Mouse (Mus musculus): ENCODE data around the gene Ros1. TPM values are rescaled to one million over a fixed set of nuclear protein-coding genes. Genes with fewer than 3 reads are reported as not detected.

Gene Ros1
- total and polyA plus RNA-seq, 2 experiments from 2014 or later: not detected

DNA sequence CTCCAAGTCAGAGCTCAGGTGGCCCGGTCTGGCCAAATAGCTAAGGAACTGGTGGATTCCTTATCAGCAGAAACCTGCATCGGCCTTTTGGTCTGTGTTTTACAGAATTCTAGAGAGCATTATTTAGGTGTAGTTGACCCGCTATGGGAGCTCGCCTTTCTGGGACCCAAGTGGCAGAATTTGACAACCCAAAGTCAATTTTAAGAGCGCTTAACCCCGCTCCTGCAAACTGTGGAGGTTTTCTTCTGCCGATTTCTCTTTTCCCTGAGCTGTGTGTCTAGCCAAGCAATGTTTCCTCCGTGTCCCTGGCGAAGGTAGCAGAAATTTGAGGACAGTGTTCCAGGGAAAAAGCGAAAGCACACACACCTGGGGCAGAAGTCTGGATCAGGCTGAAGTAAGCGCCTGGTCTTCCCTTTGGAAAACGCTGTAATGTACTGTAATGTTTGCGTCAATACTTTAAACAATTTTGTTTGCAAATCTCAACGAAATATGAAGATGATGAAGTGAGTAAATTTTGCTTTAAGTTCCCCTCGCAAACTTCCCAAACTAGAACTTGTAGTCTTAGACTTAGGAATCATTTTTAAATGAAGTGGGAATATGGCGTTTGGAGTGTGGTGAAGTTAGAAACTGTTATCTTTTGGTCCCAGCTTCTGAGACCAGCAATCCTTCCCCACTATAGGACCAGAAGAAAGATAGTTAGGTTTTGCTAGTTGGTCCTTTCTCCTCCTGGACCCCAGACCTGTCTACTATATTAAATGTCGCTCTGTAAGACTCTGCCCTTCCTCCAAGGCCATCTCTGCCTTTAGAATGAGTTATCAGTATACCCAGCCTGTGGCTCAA, 171.6 kb downstream of the Ros1 start:
- no peak for TF ChIP-seq CTCF (IDR thresholded peaks at IDR 0.05)
- Histone ChIP-seq H3K4me2 (ENCODE audit: low read depth, low read length, poor library complexity, severe bottlenecking) (no peak overlapping the region), H3K9me3 (ENCODE audit: low read length) (no peaks in the 10 kb centered on the region), H3K4me3 (ENCODE audit: low read depth, low read length) (peak overlapping the region; percentile 45; the same call in 1 of the 2 replicates), H3K27ac (ENCODE audit: low read depth, low read length) (no peak overlapping the region), H3K27me3 (ENCODE audit: insufficient read depth, low read length) (peaks cover 77% of the 10 kb centered on the region), H3K36me3 (ENCODE audit: insufficient read depth, low read length) (no peaks in the 10 kb centered on the region), H3K9ac (replicated peaks; ENCODE audit: low read length, poor library complexity, severe bottlenecking) (no peak overlapping the region), H3K4me1 (ENCODE audit: insufficient read depth, low read length) (peaks cover 9% of the 10 kb centered on the region)
- WGBS: 2% methylated on average over 17 of the region's 17 CpGs
- no peak for ATAC-seq (ENCODE audit: low FRiP score)
- DNase-seq (ENCODE audit: low spot score): no peak

- peak; percentile 61 for ATAC-seq (ENCODE audit: low FRiP score)
- no peak for TF ChIP-seq CTCF (IDR thresholded peaks at IDR 0.05)
- Histone ChIP-seq H3K9me3 (ENCODE audit: low read length) (no peaks in the 10 kb centered on the region), H3K4me2 (ENCODE audit: low read depth, low read length, poor library complexity, severe bottlenecking) (peak within 1 kb of the TSS; percentile 95), H3K36me3 (ENCODE audit: insufficient read depth, low read length) (no peaks in the 10 kb centered on the region), H3K27me3 (ENCODE audit: insufficient read depth, low read length) (peaks cover 71% of the 10 kb centered on the region), H3K4me1 (ENCODE audit: insufficient read depth, low read length) (peaks cover 8% of the 10 kb centered on the region), H3K4me3 (ENCODE audit: low read depth, low read length) (peak within 1 kb of the TSS; percentile 45), H3K27ac (ENCODE audit: low read depth, low read length) (no peak within 1 kb of the TSS), H3K9ac (replicated peaks; ENCODE audit: low read length, poor library complexity, severe bottlenecking) (no peak within 1 kb of the TSS)
- under 1% methylated on average over 58 of the region's 60 CpGs for WGBS
- DNase-seq (ENCODE audit: low spot score): peak; percentile 50
These were observed 172.4 kb downstream of the Ros1 start, which contains the start of gene Vgll2 for GRCm38 (mm10) chr10:52022413-52023212. Vgll2 (plus strand) TSS chr10:52022502.

DNA sequence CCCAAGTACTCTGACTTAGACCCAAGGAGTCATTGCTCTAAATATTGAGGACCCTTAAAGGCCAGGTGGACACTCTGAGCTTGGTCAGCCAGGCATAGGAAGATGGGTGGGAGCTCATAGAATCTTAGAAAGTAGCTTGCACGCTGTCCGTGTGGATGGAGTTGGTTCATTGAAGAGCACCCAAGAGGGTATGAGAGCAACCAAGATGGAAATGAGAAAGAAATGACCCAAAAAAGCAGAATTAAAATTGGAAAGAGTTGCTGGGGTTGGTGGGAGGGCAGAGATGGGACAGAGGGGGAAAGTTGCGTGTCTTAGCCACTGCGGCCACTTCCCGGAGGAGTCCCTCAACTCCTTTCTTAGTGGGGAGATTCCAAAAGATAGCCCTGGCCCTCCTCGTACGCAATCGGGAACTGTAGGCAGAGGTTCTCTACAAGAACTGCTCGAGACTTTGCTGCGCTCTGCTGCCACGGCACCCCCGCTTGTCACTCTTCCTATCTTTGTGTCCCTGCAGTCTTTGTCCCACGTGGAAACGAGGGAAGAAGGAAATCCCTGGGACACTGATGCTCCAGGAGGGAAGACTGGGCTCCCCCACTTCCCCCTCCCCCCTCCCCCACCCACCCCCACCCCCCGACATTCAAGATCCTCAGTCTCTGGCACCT, 173.2 kb downstream of the Ros1 start:
- Histone ChIP-seq H3K4me1 (ENCODE audit: insufficient read depth, low read length) (0 out of 2 replicates have a peak, but pooled peaks cover 2% of the 10 kb centered on the region), H3K4me3 (ENCODE audit: low read depth, low read length) (peak overlapping the region; percentile 45), H3K9me3 (ENCODE audit: low read length) (no peaks in the 10 kb centered on the region), H3K4me2 (ENCODE audit: low read depth, low read length, poor library complexity, severe bottlenecking) (peak overlapping the region; percentile 95), H3K9ac (replicated peaks; ENCODE audit: low read length, poor library complexity, severe bottlenecking) (no peak overlapping the region), H3K27me3 (ENCODE audit: insufficient read depth, low read length) (peaks cover 65% of the 10 kb centered on the region), H3K36me3 (ENCODE audit: insufficient read depth, low read length) (no peaks in the 10 kb centered on the region), H3K27ac (ENCODE audit: low read depth, low read length) (no peak overlapping the region)
- no peak for DNase-seq (ENCODE audit: low spot score)
- under 1% methylated on average over 14 of the region's 15 CpGs for WGBS
- no peak for TF ChIP-seq CTCF (IDR thresholded peaks at IDR 0.05)
- ATAC-seq (ENCODE audit: low FRiP score): peak; percentile 21

- no peaks in the 10 kb centered on the region for H3K36me3 ChIP-seq (ENCODE audit: insufficient read depth, low read length)
- no peak overlapping the region for H3K4me2 ChIP-seq (ENCODE audit: low read depth, low read length, poor library complexity, severe bottlenecking)
- no peaks in the 10 kb centered on the region for H3K9me3 ChIP-seq (ENCODE audit: low read length)
- no peak for ATAC-seq (ENCODE audit: low FRiP score)
- 3% methylated on average over 9 of the region's 9 CpGs for WGBS
- no peak overlapping the region for H3K27ac ChIP-seq (ENCODE audit: low read depth, low read length)
- no peak for TF ChIP-seq CTCF (IDR thresholded peaks at IDR 0.05)
- H3K4me1 ChIP-seq (ENCODE audit: insufficient read depth, low read length): 0 out of 2 replicates have a peak, but pooled peaks cover 2% of the 10 kb centered on the region
- H3K27me3 ChIP-seq (ENCODE audit: insufficient read depth, low read length): peaks cover 60% of the 10 kb centered on the region
- no peak overlapping the region for H3K9ac ChIP-seq (replicated peaks; ENCODE audit: low read length, poor library complexity, severe bottlenecking)
- no peak for DNase-seq (ENCODE audit: low spot score)
- no peak overlapping the region for H3K4me3 ChIP-seq (ENCODE audit: low read depth, low read length)
These were observed 173.8 kb downstream of the Ros1 start for GRCm38 (mm10) chr10:52021231-52021630.

- Histone ChIP-seq H3K27me3 (ENCODE audit: insufficient read depth, low read length) (peaks cover 32% of the 10 kb centered on the region), H3K9ac (replicated peaks; ENCODE audit: low read length, poor library complexity, severe bottlenecking) (no peak overlapping the region), H3K27ac (ENCODE audit: low read depth, low read length) (no peak overlapping the region), H3K4me1 (ENCODE audit: insufficient read depth, low read length) (0 out of 2 replicates have a peak, but pooled peaks cover 2% of the 10 kb centered on the region), H3K4me3 (ENCODE audit: low read depth, low read length) (no peak overlapping the region), H3K4me2 (ENCODE audit: low read depth, low read length, poor library complexity, severe bottlenecking) (no peak overlapping the region), H3K36me3 (ENCODE audit: insufficient read depth, low read length) (no peaks in the 10 kb centered on the region), H3K9me3 (ENCODE audit: low read length) (no peaks in the 10 kb centered on the region)
- no peak for DNase-seq (ENCODE audit: low spot score)
- TF ChIP-seq CTCF (IDR thresholded peaks at IDR 0.05): no peak
- 60% methylated on average over 1 of the region's 1 CpGs for WGBS
- no peak for ATAC-seq (ENCODE audit: low FRiP score)
These were observed 176.6 kb downstream of the Ros1 start for GRCm38 (mm10) chr10:52018471-52018870.

Small RNAs within 50 kb of the gene (microRNA-seq; reads per million reads assigned to microRNA genes)
- not detected for gene Gm24084 (ENCODE audit: borderline number of aligned reads)

Other genes with a start within 250 kb of the Ros1 start
- not detected in 2 replicates for gene Vgll2, start 172.7 kb downstream of the Ros1 start, total RNA-seq (2014; rRNA removed)
- gene Vgll2, start 172.7 kb downstream of the Ros1 start, polyA plus RNA-seq (2015; fragmentation: Nextera tagmentation; extraction: Ambion mirVana): 3.4 and 3.7 TPM in 2 replicates
- gene Dcbld1, start 38.4 kb upstream of the Ros1 start, total RNA-seq (2014; rRNA removed): 11.8 and 12.6 TPM in 2 replicates
- gene Dcbld1, start 38.4 kb upstream of the Ros1 start, polyA plus RNA-seq (2015; fragmentation: Nextera tagmentation; extraction: Ambion mirVana): 19.3 and 20.5 TPM in 2 replicates
- gene Gm26741, start 163.5 kb upstream of the Ros1 start, total RNA-seq (2014; rRNA removed): not detected in 2 replicates
- not detected in 2 replicates for gene Gm26741, start 163.5 kb upstream of the Ros1 start, polyA plus RNA-seq (2015; fragmentation: Nextera tagmentation; extraction: Ambion mirVana)
- 18.0 and 20.2 TPM in 2 replicates for gene Gopc, start 186.9 kb upstream of the Ros1 start, total RNA-seq (2014; rRNA removed)
- 21.8 and 23.1 TPM in 2 replicates for gene Gopc, start 186.9 kb upstream of the Ros1 start, polyA plus RNA-seq (2015; fragmentation: Nextera tagmentation; extraction: Ambion mirVana)
- gene Nepn, start 193.7 kb upstream of the Ros1 start, total RNA-seq (2014; rRNA removed): not detected in 2 replicates
- gene Nepn, start 193.7 kb upstream of the Ros1 start, polyA plus RNA-seq (2015; fragmentation: Nextera tagmentation; extraction: Ambion mirVana): not detected in 2 replicates
- 24.5 and 30.7 TPM in 2 replicates for gene Nus1, start 222.3 kb upstream of the Ros1 start, total RNA-seq (2014; rRNA removed)
- gene Nus1, start 222.3 kb upstream of the Ros1 start, polyA plus RNA-seq (2015; fragmentation: Nextera tagmentation; extraction: Ambion mirVana): 18.4 and 21.3 TPM in 2 replicates

Measured in midbrain, postnatal 0 days (tissue).